Mouse (Mus musculus): Measurements from ENCODE around the gene Nectin1. TPM values are rescaled to one million over a fixed set of nuclear protein-coding genes. Genes with fewer than 3 reads are reported as not detected.
A peak's percentile ranks its signal among the peaks of the same experiment; 100 is the strongest.

Nectin1 gene
- total RNA-seq, 2 experiments from 2014 or later: 4.5 to 6.7 TPM

- intact Hi-C loops (cut with DNase I; ENCODE audit: low total_unique reads): no loop called here
- peak; percentile 52 for DNase-seq
Observed at GRCm38 (mm10) chr9:43787591-43787990, 43.8 kb downstream of the Nectin1 start.

- intact Hi-C loops (cut with DNase I; ENCODE audit: low total_unique reads): no loop called here
- DNase-seq: no peak
Observed at GRCm38 (mm10) chr9:43792681-43793080, 48.9 kb downstream of the Nectin1 start.

GRCm38 (mm10) chr9:43793411-43793810, 49.6 kb downstream of the Nectin1 start:
- intact Hi-C loops (cut with DNase I; ENCODE audit: low total_unique reads): no loop called here

GRCm38 (mm10) chr9:43796031-43796430, 52.2 kb downstream of the Nectin1 start:
- intact Hi-C loops (cut with DNase I; ENCODE audit: low total_unique reads): loop anchor here (5.0 kb wide), 1 partner anchor 39 kb away; no protein-coding TSS in a partner anchor
- DNase-seq: no peak

More at GRCm38 (mm10) chr9:43793411-43793810, 49.6 kb downstream of the Nectin1 start:
- DNase-seq: no peak

GRCm38 (mm10) chr9:43796841-43797740, 53.3 kb downstream of the Nectin1 start:
- intact Hi-C loops (cut with DNase I; ENCODE audit: low total_unique reads): loop anchor here (5.0 kb wide), 1 partner anchor 40 kb away; no protein-coding TSS in a partner anchor
- DNase-seq: peak; percentile 35

- no peak for DNase-seq
- intact Hi-C loops (cut with DNase I; ENCODE audit: low total_unique reads): loop anchor here (5.0 kb wide), 1 partner anchor 40 kb away; no protein-coding TSS in a partner anchor
Observed at GRCm38 (mm10) chr9:43797746-43798145, 54.0 kb downstream of the Nectin1 start.

GRCm38 (mm10) chr9:43800525-43800924, 56.7 kb downstream of the Nectin1 start:
- no peak for DNase-seq
- intact Hi-C loops (cut with DNase I; ENCODE audit: low total_unique reads): loop anchor here (5.0 to 10.0 kb wide), 2 partner anchors 306 to 458 kb away; no protein-coding TSS in a partner anchor

- intact Hi-C loops (cut with DNase I; ENCODE audit: low total_unique reads): loop anchor here (2.0 to 10.0 kb wide), 3 partner anchors 59 to 460 kb away; partner anchors contain the start of gene Nectin1
Observed at GRCm38 (mm10) chr9:43801911-43802310, 58.1 kb downstream of the Nectin1 start.

GRCm38 (mm10) chr9:43807565-43807964, 63.8 kb downstream of the Nectin1 start:
- no peak for DNase-seq
- intact Hi-C loops (cut with DNase I; ENCODE audit: low total_unique reads): loop anchor here (10.0 kb wide), 1 partner anchor 313 kb away; no protein-coding TSS in a partner anchor

More at GRCm38 (mm10) chr9:43801911-43802310, 58.1 kb downstream of the Nectin1 start:
- peak; percentile 89 for DNase-seq

- no peak for DNase-seq
Observed at GRCm38 (mm10) chr9:43808099-43808498, 64.3 kb downstream of the Nectin1 start.

GRCm38 (mm10) chr9:43808546-43808945, 64.8 kb downstream of the Nectin1 start:
- no peak for DNase-seq
- intact Hi-C loops (cut with DNase I; ENCODE audit: low total_unique reads): loop anchor here (10.0 kb wide), 1 partner anchor 314 kb away; no protein-coding TSS in a partner anchor

More at GRCm38 (mm10) chr9:43808099-43808498, 64.3 kb downstream of the Nectin1 start:
- intact Hi-C loops (cut with DNase I; ENCODE audit: low total_unique reads): loop anchor here (10.0 kb wide), 1 partner anchor 313 kb away; no protein-coding TSS in a partner anchor

GRCm38 (mm10) chr9:43813156-43813555, 69.4 kb downstream of the Nectin1 start:
- no peak for DNase-seq
- intact Hi-C loops (cut with DNase I; ENCODE audit: low total_unique reads): no loop called here

GRCm38 (mm10) chr9:43822206-43822605, 78.4 kb downstream of the Nectin1 start:
- intact Hi-C loops (cut with DNase I; ENCODE audit: low total_unique reads): no loop called here
- no peak for DNase-seq

GRCm38 (mm10) chr9:43825178-43825577, 81.4 kb downstream of the Nectin1 start:
- intact Hi-C loops (cut with DNase I; ENCODE audit: low total_unique reads): no loop called here

GRCm38 (mm10) chr9:43826558-43827253, 82.9 kb downstream of the Nectin1 start:
- DNase-seq: no peak
- intact Hi-C loops (cut with DNase I; ENCODE audit: low total_unique reads): no loop called here

More at GRCm38 (mm10) chr9:43825178-43825577, 81.4 kb downstream of the Nectin1 start:
- DNase-seq: no peak

GRCm38 (mm10) chr9:43827593-43827992, 83.8 kb downstream of the Nectin1 start:
- peak; percentile 36 for DNase-seq
- intact Hi-C loops (cut with DNase I; ENCODE audit: low total_unique reads): no loop called here

- intact Hi-C loops (cut with DNase I; ENCODE audit: low total_unique reads): no loop called here
- DNase-seq: no peak
Observed at GRCm38 (mm10) chr9:43828960-43829359, 85.2 kb downstream of the Nectin1 start.

GRCm38 (mm10) chr9:43833232-43833631, 89.4 kb downstream of the Nectin1 start:
- intact Hi-C loops (cut with DNase I; ENCODE audit: low total_unique reads): no loop called here
- no peak for DNase-seq

- intact Hi-C loops (cut with DNase I; ENCODE audit: low total_unique reads): no loop called here
- DNase-seq: no peak
Observed at GRCm38 (mm10) chr9:43834283-43834682, 90.5 kb downstream of the Nectin1 start.

GRCm38 (mm10) chr9:43838561-43838960, 94.8 kb downstream of the Nectin1 start:
- intact Hi-C loops (cut with DNase I; ENCODE audit: low total_unique reads): no loop called here
- DNase-seq: no peak

All from gastrocnemius, postnatal 14 days (tissue).